Mouse (Mus musculus): ENCODE results near the gene Rnase1.
"Not testable (repeated sequence)": the region's sequence is repeated elsewhere in the genome, so short reads cannot be mapped to it uniquely, and the experiment has no call there.

Rnase1 gene

GRCm38 (mm10) chr14:51146685-51147084, at the start of gene Rnase1:
Gene Rnase1, minus strand, starts transcription at chr14:51146785.
- DNase-seq (ENCODE audit: low spot score in 2 of 2), result no peak

- DNase-seq (ENCODE audit: low spot score in 2 of 2), result no peak
Observed at GRCm38 (mm10) chr14:51195681-51196080, 49.1 kb upstream of the Rnase1 start.

GRCm38 (mm10) chr14:51181051-51181450, 34.5 kb upstream of the Rnase1 start:
- not testable (repeated sequence) for DNase-seq (ENCODE audit: low spot score in 2 of 2)

GRCm38 (mm10) chr14:51173843-51174242, 27.3 kb upstream of the Rnase1 start:
- no peak for DNase-seq (ENCODE audit: low spot score in 2 of 2)

- DNase-seq (ENCODE audit: low spot score in 2 of 2), result peak; percentile 7 to 16
Observed at GRCm38 (mm10) chr14:51172947-51173346, 26.4 kb upstream of the Rnase1 start.

- peak; percentile 8 to 28 for DNase-seq (ENCODE audit: low spot score in 2 of 2)
Observed at GRCm38 (mm10) chr14:51172095-51172865, 25.7 kb upstream of the Rnase1 start.

GRCm38 (mm10) chr14:51166068-51166467, 19.5 kb upstream of the Rnase1 start:
- no peak for DNase-seq (ENCODE audit: low spot score in 2 of 2)

GRCm38 (mm10) chr14:51165435-51165834, 18.9 kb upstream of the Rnase1 start:
- DNase-seq (ENCODE audit: low spot score in 2 of 2), result no peak

GRCm38 (mm10) chr14:51163323-51163722, 16.7 kb upstream of the Rnase1 start:
- DNase-seq (ENCODE audit: low spot score in 2 of 2), result not testable (repeated sequence)

GRCm38 (mm10) chr14:51161976-51162375, 15.4 kb upstream of the Rnase1 start, which contains the start of gene Rnase2b:
Gene Rnase2b, plus strand, starts transcription at chr14:51162260.
- DNase-seq (ENCODE audit: low spot score in 2 of 2), result not testable (repeated sequence)

GRCm38 (mm10) chr14:51157072-51157471, 10.5 kb upstream of the Rnase1 start:
- DNase-seq (ENCODE audit: low spot score in 2 of 2), result no peak

GRCm38 (mm10) chr14:51156736-51157068, 10.1 kb upstream of the Rnase1 start:
- DNase-seq (ENCODE audit: low spot score in 2 of 2), result no peak

- no peak for DNase-seq (ENCODE audit: low spot score in 2 of 2)
Observed at GRCm38 (mm10) chr14:51156056-51156735, 9.6 kb upstream of the Rnase1 start.

GRCm38 (mm10) chr14:51152249-51152870, 5.8 kb upstream of the Rnase1 start:
- DNase-seq (ENCODE audit: low spot score in 2 of 2), result no peak

- no peak for DNase-seq (ENCODE audit: low spot score in 2 of 2)
Observed at GRCm38 (mm10) chr14:51150206-51150831, 3.7 kb upstream of the Rnase1 start.

- no peak for DNase-seq (ENCODE audit: low spot score in 2 of 2)
Observed at GRCm38 (mm10) chr14:51149164-51149563, 2.6 kb upstream of the Rnase1 start.

GRCm38 (mm10) chr14:51148006-51148405, 1.4 kb upstream of the Rnase1 start:
- no peak for DNase-seq (ENCODE audit: low spot score in 2 of 2)

GRCm38 (mm10) chr14:51145521-51145920, 1.1 kb downstream of the Rnase1 start:
- DNase-seq (ENCODE audit: low spot score in 2 of 2), result no peak

- no peak for DNase-seq (ENCODE audit: low spot score in 2 of 2)
Observed at GRCm38 (mm10) chr14:51144451-51144850, 2.1 kb downstream of the Rnase1 start.

GRCm38 (mm10) chr14:51143937-51144336, 2.6 kb downstream of the Rnase1 start:
- no peak for DNase-seq (ENCODE audit: low spot score in 2 of 2)

GRCm38 (mm10) chr14:51143287-51143686, 3.3 kb downstream of the Rnase1 start:
- DNase-seq (ENCODE audit: low spot score in 2 of 2), result no peak

GRCm38 (mm10) chr14:51142568-51142967, 4.0 kb downstream of the Rnase1 start:
- no peak for DNase-seq (ENCODE audit: low spot score in 2 of 2)
